Mouse (Mus musculus): ENCODE measurements at regions not wholly inside any gene's neighbourhood (a gene's known extent, or its start where the extent isn't known, plus 50 kb on each side); places are given as distances from the start of the nearest gene placed in this dataset.

- no peak for DNase-seq
These were observed 51.1 kb upstream of the Klf9 start for GRCm38 (mm10) chr19:23089761-23090514.

All from lung, postnatal 4 days (tissue).